Mouse (Mus musculus) intestine, embryonic 16.5 days (tissue): ENCODE results near the gene Tubgcp4. TPM values are rescaled to one million over a fixed set of nuclear protein-coding genes. Genes with fewer than 3 reads are reported as not detected.

ENCODE experiments used
- ATAC-seq: fragments of 200-750 bp; cut with Nextera tagmentation; 2 replicates; pipeline ENCODE4 v1.8.0; 2017; ENCODE audit warnings: moderate TSS enrichment, moderate library complexity
- H3K27ac ChIP-seq: fragments of 300-500 bp; sonication (generic); 2 replicates; pipeline ENCODE4 v1.5.1; 2014; ENCODE audit warnings: mild to moderate bottlenecking, low read length
- H3K27me3 ChIP-seq: fragments of 300-500 bp; sonication (generic); replicated peaks from 2 replicates; pipeline ENCODE4 v1.6.1; 2014; ENCODE audit warnings: low read length, control low read depth, mixed read lengths; ENCODE audit not compliant: control insufficient read depth, insufficient read depth
- H3K36me3 ChIP-seq: fragments of 300-500 bp; sonication (generic); 2 replicates; pipeline ENCODE4 v1.6.1; 2014; ENCODE audit warnings: low read length, control low read depth; ENCODE audit not compliant: control insufficient read depth, insufficient read depth
- H3K4me1 ChIP-seq: fragments of 300-500 bp; sonication (generic); 2 replicates; pipeline ENCODE4 v1.6.1; 2014; ENCODE audit warnings: low read length, control low read depth, mixed read lengths; ENCODE audit not compliant: control insufficient read depth, insufficient read depth
- H3K4me2 ChIP-seq: fragments of 300-500 bp; sonication (generic); 2 replicates; pipeline ENCODE4 v1.6.1; 2014; ENCODE audit warnings: low read depth, low read length, control low read depth
- H3K4me3 ChIP-seq: fragments of 300-500 bp; sonication (generic); 2 replicates; pipeline ENCODE4 v1.5.1; 2014; ENCODE audit warnings: mild to moderate bottlenecking, low read length
- H3K9ac ChIP-seq: fragments of 300-500 bp; sonication (generic); 2 replicates; pipeline ENCODE4 v1.6.1; 2014; ENCODE audit warnings: low read depth, low read length
- H3K9me3 ChIP-seq: fragments of 300-500 bp; sonication (generic); 2 replicates; pipeline ENCODE4 v1.6.1; 2016; ENCODE audit warnings: low read length, control low read depth; ENCODE audit not compliant: control insufficient read depth
- WGBS: fragments of 180-500 bp; shearing (Covaris S2); extraction: QIAGEN DNeasy Blood & Tissue Kit; methylation state at CpG from one replicate; pipeline ENCODE4 v1.1.7; 2014; 5-methylcytosine and 5-hydroxymethylcytosine counted together
- polyA plus RNA-seq: library from polyadenylated mRNA; unstranded; fragments of >200 nt; fragmentation: Nextera tagmentation; extraction: Ambion mirVana; gene quantifications from 2 replicates; pipeline ENCODE4 v1.2.1, GENCODE M21; 2015

The Tubgcp4 gene
- polyA plus RNA-seq, 1 experiment from 2014 or later, result 37.2 TPM

GRCm38 (mm10) chr2:121235460-121236072 lies 65.1 kb downstream of the Tubgcp4 start:
- H3K9me3 ChIP-seq, result no peaks in the 10 kb centered on the region
- no peak overlapping the region for H3K4me2 ChIP-seq
- ATAC-seq, result peak; percentile 64
- H3K27me3 ChIP-seq, result no peaks in the 10 kb centered on the region
- H3K4me1 ChIP-seq, result no peaks in the 10 kb centered on the region
- H3K9ac ChIP-seq, result no peak overlapping the region
- H3K27ac ChIP-seq, result no peak overlapping the region
- H3K36me3 ChIP-seq, result peaks cover 11% of the 10 kb centered on the region
- WGBS, result 86% methylated on average over 8 of the region's 8 CpGs
- H3K4me3 ChIP-seq, result no peak overlapping the region

GRCm38 (mm10) chr2:121239426-121239825 lies 69.0 kb downstream of the Tubgcp4 start:
- Histone ChIP-seq H3K4me2 (no peak overlapping the region), H3K9ac (no peak overlapping the region), H3K27ac (no peak overlapping the region), H3K9me3 (no peaks in the 10 kb centered on the region), H3K27me3 (no peaks in the 10 kb centered on the region), H3K4me3 (no peak overlapping the region), H3K4me1 (no peaks in the 10 kb centered on the region), H3K36me3 (peaks cover 16% of the 10 kb centered on the region)
- ATAC-seq, result no peak
- 88% methylated on average over 4 of the region's 4 CpGs for WGBS

- no peak for ATAC-seq
- Histone ChIP-seq H3K4me3 (no peak overlapping the region), H3K4me2 (no peak overlapping the region), H3K4me1 (no peaks in the 10 kb centered on the region), H3K36me3 (peaks cover 17% of the 10 kb centered on the region; the same call in 1 of the 2 replicates), H3K27ac (no peak overlapping the region), H3K9ac (no peak overlapping the region), H3K9me3 (no peaks in the 10 kb centered on the region), H3K27me3 (no peaks in the 10 kb centered on the region)
- 86% methylated on average over 5 of the region's 5 CpGs for WGBS
Observed at GRCm38 (mm10) chr2:121244099-121244498, 73.6 kb downstream of the Tubgcp4 start.

Other genes with a start within 250 kb of the Tubgcp4 start
- gene Ubr1, start 199.9 kb upstream of the Tubgcp4 start, polyA plus RNA-seq, result 15.4 and 16.2 TPM in 2 replicates
- 4.1 and 4.3 TPM in 2 replicates for gene Tmem62, start 193.6 kb upstream of the Tubgcp4 start, polyA plus RNA-seq
- 34.5 and 34.6 TPM in 2 replicates for gene Ccndbp1, start 162.3 kb upstream of the Tubgcp4 start, polyA plus RNA-seq
- gene Epb42, start 133.6 kb upstream of the Tubgcp4 start, polyA plus RNA-seq, result 1.5 and 3.4 TPM in 2 replicates
- gene Tgm5, start 84.8 kb upstream of the Tubgcp4 start, polyA plus RNA-seq, result not detected in 2 replicates
- gene Tgm7, start 60.9 kb upstream of the Tubgcp4 start, polyA plus RNA-seq, result 0.16 and 0.17 TPM in 2 replicates
- 16.7 and 17.4 TPM in 2 replicates for gene Adal, start 30.2 kb upstream of the Tubgcp4 start, polyA plus RNA-seq
- 19.3 and 19.8 TPM in 2 replicates for gene Lcmt2, start 30.0 kb upstream of the Tubgcp4 start, polyA plus RNA-seq
- gene Zscan29, start 471 bp downstream of the Tubgcp4 start, polyA plus RNA-seq, result 8.3 and 8.6 TPM in 2 replicates
- gene Trp53bp1, start 100.8 kb downstream of the Tubgcp4 start, polyA plus RNA-seq, result 26.5 and 31.0 TPM in 2 replicates
- 1.9 and 2.6 TPM in 2 replicates for gene Map1a, start 118.9 kb downstream of the Tubgcp4 start, polyA plus RNA-seq
- 18.7 and 21.4 TPM in 2 replicates for gene Ppip5k1, start 184.7 kb downstream of the Tubgcp4 start, polyA plus RNA-seq
- gene Ckmt1, start 187.1 kb downstream of the Tubgcp4 start, polyA plus RNA-seq, result 880 and 1,082 TPM in 2 replicates
- 0.04 TPM in 2 replicates for gene Strc, start 216.5 kb downstream of the Tubgcp4 start, polyA plus RNA-seq
- 889 and 911 TPM in 2 replicates for gene Pdia3, start 243.1 kb downstream of the Tubgcp4 start, polyA plus RNA-seq
- gene Catsper2, start 243.1 kb downstream of the Tubgcp4 start, polyA plus RNA-seq, result 1.1 and 1.5 TPM in 2 replicates